Mouse (Mus musculus) neural tube, embryonic 12.5 days (tissue): Measurements from ENCODE around the gene Lhx3. TPM values are rescaled to one million over a fixed set of nuclear protein-coding genes. Genes with fewer than 3 reads are reported as not detected.
A peak's percentile ranks its signal among the peaks of the same experiment; 100 is the strongest.

ENCODE experiments used
- ATAC-seq: fragments of 200-750 bp; cut with Nextera tagmentation; 2 replicates; pipeline ENCODE4 v1.8.0; 2017; ENCODE audit warnings: low read depth, mild to moderate bottlenecking, moderate TSS enrichment, moderate library complexity; ENCODE audit not compliant: low FRiP score
- H3K27ac ChIP-seq: fragments of 300-500 bp; sonication (generic); 2 replicates; pipeline ENCODE4 v1.5.1; 2016
- H3K27me3 ChIP-seq: fragments of 300-500 bp; sonication (generic); replicated peaks from 2 replicates; pipeline ENCODE4 v1.6.1; 2016; ENCODE audit warnings: mild to moderate bottlenecking
- H3K36me3 ChIP-seq: fragments of 300-500 bp; sonication (generic); 2 replicates; pipeline ENCODE4 v1.6.1; 2016; ENCODE audit warnings: mild to moderate bottlenecking
- H3K4me1 ChIP-seq: fragments of 300-500 bp; sonication (generic); 2 replicates; pipeline ENCODE4 v1.6.1; 2016
- H3K4me2 ChIP-seq: fragments of 300-500 bp; sonication (generic); replicated peaks from 2 replicates; pipeline ENCODE4 v1.6.1; 2016; ENCODE audit warnings: mild to moderate bottlenecking
- H3K4me3 ChIP-seq: fragments of 300-500 bp; sonication (generic); 2 replicates; pipeline ENCODE4 v1.5.1; 2016
- H3K9ac ChIP-seq: fragments of 300-500 bp; sonication (generic); 2 replicates; pipeline ENCODE4 v1.6.1; 2016; ENCODE audit warnings: mild to moderate bottlenecking
- H3K9me3 ChIP-seq: fragments of 300-500 bp; sonication (generic); 2 replicates; pipeline ENCODE4 v1.6.1; 2016; ENCODE audit warnings: mild to moderate bottlenecking
- WGBS: fragments of 180-500 bp; shearing (Covaris S2); methylation state at CpG from one replicate; pipeline ENCODE4 v1.1.7; 2016; 5-methylcytosine and 5-hydroxymethylcytosine counted together
- polyA plus RNA-seq: library from polyadenylated mRNA; unstranded; fragments of >200 nt; fragmentation: Nextera tagmentation; extraction: Ambion mirVana; gene quantifications from 2 replicates; pipeline ENCODE4 v1.2.1, GENCODE M21; 2016

Lhx3 gene
- 16.8 and 24.2 TPM in 2 replicates for polyA plus RNA-seq

DNA sequence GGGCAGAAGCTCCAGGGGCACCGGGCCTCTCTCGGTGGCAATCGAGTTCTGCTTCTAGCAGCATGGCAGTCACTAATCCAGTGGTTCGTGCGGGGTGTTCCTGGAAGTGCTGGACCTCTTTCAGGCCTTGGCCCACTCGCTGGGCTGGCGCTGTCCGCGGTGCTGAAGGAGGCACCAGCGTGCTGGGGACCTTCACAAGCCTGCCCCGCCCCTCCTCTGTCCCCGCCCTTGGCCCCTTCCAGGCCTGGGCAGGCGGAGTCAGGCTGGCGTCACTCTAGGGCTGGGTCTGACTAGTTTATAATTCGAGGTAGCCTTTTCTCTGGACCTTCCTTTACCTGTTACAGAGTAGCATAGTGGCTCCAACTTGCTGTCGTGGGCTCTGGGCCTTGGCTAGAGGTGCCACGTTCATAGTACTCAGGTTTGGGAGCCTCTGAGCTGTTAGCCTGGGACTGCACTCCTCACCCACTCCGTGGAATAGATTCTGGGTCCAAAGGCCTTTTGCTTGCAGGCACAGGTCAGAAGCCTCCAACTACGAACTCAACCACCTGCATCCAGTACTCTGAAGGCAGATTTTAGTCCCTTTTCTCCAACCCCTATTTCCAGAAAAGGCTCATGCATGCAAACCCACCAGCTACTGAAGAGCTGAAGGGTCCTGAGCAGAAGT is at the start of gene Lhx3:
TSS of gene Lhx3 (minus strand) at position 164 of the 664 bp plus-strand sequence.
- H3K4me1 ChIP-seq: peaks cover 23% of the 10 kb centered on the region
- peak within 1 kb of the TSS; percentile 15; the same call in 1 of the 2 replicates for H3K4me3 ChIP-seq
- 6% methylated on average over 19 of the region's 19 CpGs for WGBS
- H3K9me3 ChIP-seq: no peaks in the 10 kb centered on the region
- H3K36me3 ChIP-seq: peaks cover 32% of the 10 kb centered on the region
- H3K9ac ChIP-seq: 0 out of 2 replicates have a peak within 1 kb of the TSS, but pooled peaks have one; percentile 6
- peaks cover 54% of the 10 kb centered on the region for H3K27me3 ChIP-seq
- ATAC-seq: 0 out of 2 replicates have a peak, but pooled peaks have one; percentile 62
- no peak within 1 kb of the TSS for H3K27ac ChIP-seq
- peak within 1 kb of the TSS; percentile 25 for H3K4me2 ChIP-seq

DNA sequence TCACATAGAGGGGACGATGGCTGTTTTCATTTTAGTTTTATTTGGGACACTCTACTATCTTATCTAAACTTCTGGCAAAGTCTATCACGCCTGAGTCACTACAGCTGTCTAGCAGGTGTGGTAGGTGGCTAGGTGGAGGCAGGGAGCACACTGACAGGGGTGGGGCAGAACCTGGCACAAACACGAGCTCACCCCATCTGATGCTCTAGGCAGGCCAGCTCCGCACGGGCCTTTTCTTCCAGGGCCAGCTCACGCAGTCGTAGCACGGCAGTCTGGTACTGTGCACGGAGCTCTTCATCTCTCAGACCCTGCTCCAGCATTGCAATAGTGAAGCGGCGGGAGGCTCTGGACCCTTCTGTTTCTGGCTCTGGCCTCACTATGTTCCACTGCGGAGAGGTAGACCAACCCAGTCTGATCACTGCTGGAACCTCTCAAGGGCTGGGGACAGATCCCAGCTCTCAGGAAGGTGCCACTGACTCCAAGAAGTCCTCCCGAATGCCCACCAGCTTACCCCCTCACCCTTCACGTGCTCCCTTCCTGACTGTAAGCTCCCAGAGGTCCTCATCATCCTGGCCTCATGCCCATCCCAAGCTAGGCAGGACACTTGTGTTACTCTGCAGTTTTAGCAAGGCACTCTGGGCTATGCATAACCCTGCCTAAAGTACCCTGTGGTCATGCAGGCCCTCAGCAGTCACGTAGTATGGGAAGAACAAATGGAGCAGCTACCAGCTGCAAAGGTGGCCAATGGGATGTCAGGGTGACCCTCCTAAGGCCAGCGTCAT is 49.4 kb upstream of the Lhx3 start:
- Histone ChIP-seq H3K27ac (no peak overlapping the region), H3K9me3 (no peaks in the 10 kb centered on the region), H3K36me3 (no peaks in the 10 kb centered on the region), H3K9ac (no peak overlapping the region), H3K4me1 (no peaks in the 10 kb centered on the region), H3K27me3 (no peaks in the 10 kb centered on the region), H3K4me2 (no peak overlapping the region), H3K4me3 (no peak overlapping the region)
- WGBS: 87% methylated on average over 16 of the region's 16 CpGs
- no peak for ATAC-seq

DNA sequence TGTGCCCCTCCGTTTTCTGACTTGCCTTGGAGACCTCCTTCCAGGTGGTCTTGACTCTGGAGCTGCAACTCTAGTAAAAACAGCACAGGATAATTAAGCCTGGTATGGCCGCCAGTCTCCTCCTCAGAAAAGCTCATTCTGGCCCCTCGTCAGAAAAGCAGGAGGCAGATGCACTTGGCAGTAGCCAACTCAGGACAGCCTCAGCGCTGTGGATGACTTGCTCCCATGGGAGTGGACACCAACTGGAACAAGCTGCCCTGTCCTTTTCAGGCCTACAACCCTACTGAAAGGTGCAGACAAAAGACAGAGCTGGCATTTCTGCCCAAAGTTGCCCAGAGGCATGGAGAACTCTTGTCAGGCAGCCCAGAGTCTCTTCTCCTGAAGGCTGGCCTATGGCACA is 46.7 kb upstream of the Lhx3 start:
- no peak for ATAC-seq
- Histone ChIP-seq H3K9me3 (no peaks in the 10 kb centered on the region), H3K4me2 (no peak overlapping the region), H3K9ac (no peak overlapping the region), H3K36me3 (no peaks in the 10 kb centered on the region), H3K4me3 (no peak overlapping the region), H3K27ac (no peak overlapping the region), H3K4me1 (no peaks in the 10 kb centered on the region), H3K27me3 (no peaks in the 10 kb centered on the region)
- 56% methylated on average over 4 of the region's 4 CpGs for WGBS

DNA sequence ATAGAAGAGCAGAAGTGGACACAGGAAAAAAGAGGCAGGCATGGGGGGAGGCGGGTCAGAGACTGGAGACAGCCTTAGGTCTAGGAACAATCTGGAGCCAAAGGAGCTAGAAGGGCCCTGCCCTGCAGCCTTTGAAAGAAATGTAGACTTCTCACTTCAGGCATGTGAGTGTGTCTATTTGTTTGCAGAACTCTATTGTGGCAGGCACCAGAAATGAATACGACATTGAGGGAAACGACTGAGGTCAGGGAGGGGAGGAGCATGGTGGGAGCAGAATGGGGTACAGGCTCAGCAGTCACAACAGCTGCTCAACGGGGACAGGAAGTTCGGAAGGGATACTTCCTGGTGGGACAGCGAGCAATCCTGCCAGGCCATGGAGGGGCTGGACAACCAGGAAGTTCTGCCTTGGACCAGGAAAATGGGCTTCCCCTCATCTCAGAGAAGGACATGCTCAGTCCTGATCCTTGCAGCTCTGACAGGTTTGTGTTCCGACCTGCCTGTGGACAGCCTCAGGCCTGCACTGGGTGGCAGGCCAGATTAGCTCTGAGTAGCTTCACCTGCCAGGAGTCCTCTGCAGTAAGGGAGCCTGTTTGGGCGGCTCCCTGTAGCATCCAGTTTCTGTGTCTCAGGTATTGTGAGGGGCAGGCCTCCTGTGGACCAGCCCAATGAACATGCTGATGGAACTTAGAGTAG is 44.6 kb upstream of the Lhx3 start:
- H3K36me3 ChIP-seq: no peaks in the 10 kb centered on the region
- no peaks in the 10 kb centered on the region for H3K9me3 ChIP-seq
- H3K9ac ChIP-seq: no peak overlapping the region
- H3K27me3 ChIP-seq: no peaks in the 10 kb centered on the region
- H3K4me3 ChIP-seq: no peak overlapping the region
- no peak for ATAC-seq
- H3K4me1 ChIP-seq: no peaks in the 10 kb centered on the region
- no peak overlapping the region for H3K27ac ChIP-seq
- WGBS: 60% methylated on average over 8 of the region's 8 CpGs
- no peak overlapping the region for H3K4me2 ChIP-seq

DNA sequence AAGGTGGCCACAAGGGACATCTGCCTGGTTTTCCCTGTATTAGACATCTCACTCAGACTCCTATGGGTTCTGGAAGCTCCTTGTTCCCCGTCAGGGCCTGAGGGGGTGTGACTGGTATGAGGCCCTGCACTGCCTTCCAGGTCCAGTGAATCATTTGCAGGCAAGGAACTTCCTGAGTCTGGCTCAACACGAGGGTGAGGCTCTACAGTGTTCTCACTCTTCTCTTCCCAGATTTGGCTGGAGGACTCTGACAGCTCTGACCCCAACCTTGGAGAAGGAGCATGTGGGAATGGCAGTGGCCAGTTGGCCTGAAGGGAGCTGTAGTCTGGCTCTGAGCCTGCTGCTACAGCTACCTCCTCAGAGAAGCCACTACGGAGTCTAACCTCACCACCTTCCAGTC is 39.4 kb upstream of the Lhx3 start:
- no peak for ATAC-seq
- Histone ChIP-seq H3K4me1 (no peaks in the 10 kb centered on the region), H3K27ac (no peak overlapping the region), H3K9me3 (no peaks in the 10 kb centered on the region), H3K27me3 (no peaks in the 10 kb centered on the region), H3K9ac (no peak overlapping the region), H3K36me3 (no peaks in the 10 kb centered on the region), H3K4me3 (no peak overlapping the region), H3K4me2 (no peak overlapping the region)
- 68% methylated on average over 3 of the region's 3 CpGs for WGBS

DNA sequence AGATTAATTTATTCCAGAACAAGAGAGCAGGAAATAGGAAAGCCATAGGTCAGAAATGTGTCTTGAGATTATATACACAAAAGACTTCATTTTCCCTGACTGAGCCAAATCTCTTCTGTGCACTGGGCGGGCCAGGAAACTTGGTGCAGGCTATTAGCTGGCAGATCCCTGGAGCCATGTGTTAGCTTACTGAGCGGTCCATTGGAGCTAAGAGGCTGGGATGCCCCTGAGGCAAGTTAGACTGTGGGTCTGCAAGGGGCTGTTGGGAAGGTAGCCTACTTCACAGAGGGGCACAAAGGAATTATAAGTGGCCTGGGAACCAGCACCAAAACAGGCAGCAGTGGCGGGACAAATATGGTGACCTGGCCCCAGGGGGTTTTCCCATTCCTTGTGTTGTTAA is 32.8 kb upstream of the Lhx3 start:
- H3K9me3 ChIP-seq: no peaks in the 10 kb centered on the region
- H3K27ac ChIP-seq: no peak overlapping the region
- H3K36me3 ChIP-seq: no peaks in the 10 kb centered on the region
- no peak overlapping the region for H3K4me2 ChIP-seq
- no peak overlapping the region for H3K9ac ChIP-seq
- WGBS: 60% methylated on average over 3 of the region's 3 CpGs
- peaks cover 22% of the 10 kb centered on the region for H3K4me1 ChIP-seq
- no peak overlapping the region for H3K4me3 ChIP-seq
- no peak for ATAC-seq
- H3K27me3 ChIP-seq: no peaks in the 10 kb centered on the region

DNA sequence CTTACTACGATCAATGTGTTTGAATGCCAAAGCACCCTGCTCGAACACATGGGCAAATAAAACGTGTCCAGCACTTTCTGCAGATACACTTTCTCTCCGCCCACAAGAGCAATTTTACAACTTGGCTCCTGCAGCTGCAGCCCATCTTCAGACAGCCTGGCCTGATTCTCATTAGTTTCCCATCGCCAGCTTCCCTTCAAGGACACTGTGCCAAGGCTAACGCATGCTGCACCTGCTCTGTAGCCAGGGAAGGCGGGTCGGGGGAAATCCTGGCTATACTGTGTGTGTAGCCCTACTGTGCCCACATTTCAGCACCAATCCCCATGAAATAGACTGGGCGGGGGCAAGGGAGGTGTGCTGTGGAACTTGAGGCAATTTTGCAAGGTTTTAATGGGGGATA is 32.2 kb upstream of the Lhx3 start:
- no peaks in the 10 kb centered on the region for H3K9me3 ChIP-seq
- H3K27ac ChIP-seq: no peak overlapping the region
- no peak overlapping the region for H3K4me2 ChIP-seq
- ATAC-seq: peak; percentile 19; the same call in 1 of the 2 replicates
- peaks cover 23% of the 10 kb centered on the region for H3K4me1 ChIP-seq
- 45% methylated on average over 9 of the region's 9 CpGs for WGBS
- H3K9ac ChIP-seq: no peak overlapping the region
- no peaks in the 10 kb centered on the region for H3K36me3 ChIP-seq
- no peak overlapping the region for H3K4me3 ChIP-seq
- H3K27me3 ChIP-seq: no peaks in the 10 kb centered on the region

DNA sequence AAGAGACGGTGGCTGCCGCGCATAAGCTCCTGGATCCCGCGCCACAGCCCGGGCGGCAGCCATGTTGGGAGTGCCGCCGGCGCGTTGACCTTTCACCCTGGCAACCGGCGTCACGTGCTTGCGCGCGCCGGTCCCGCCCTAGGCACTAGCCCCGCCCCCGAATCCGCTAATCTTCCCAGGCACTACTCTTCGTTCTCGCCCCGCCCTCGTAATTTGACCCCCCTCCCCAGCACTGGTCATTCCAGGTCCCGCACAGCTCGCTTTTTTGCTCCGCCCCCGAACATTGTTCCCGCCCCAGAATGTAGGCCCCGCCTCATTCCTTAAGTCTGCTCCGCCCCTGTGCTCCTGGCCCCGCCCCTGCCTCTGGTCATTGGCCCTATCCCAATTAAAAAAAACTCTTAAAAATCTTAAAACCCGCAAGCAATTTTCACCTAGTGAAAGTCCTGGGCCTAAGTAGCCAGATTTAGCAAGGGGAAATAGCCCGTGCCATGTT is 29.2 kb upstream of the Lhx3 start, which contains the start of gene Qsox2:
TSS of gene Qsox2 (minus strand) at position 236 of the 493 bp plus-strand sequence.
- H3K9ac ChIP-seq: peak within 1 kb of the TSS; percentile 83
- H3K9me3 ChIP-seq: no peaks in the 10 kb centered on the region
- no peak within 1 kb of the TSS for H3K27ac ChIP-seq
- H3K36me3 ChIP-seq: no peaks in the 10 kb centered on the region
- H3K4me3 ChIP-seq: peak within 1 kb of the TSS; percentile 92
- 2% methylated on average over 35 of the region's 36 CpGs for WGBS
- peaks cover 23% of the 10 kb centered on the region for H3K4me1 ChIP-seq
- ATAC-seq: peak; percentile 82
- H3K27me3 ChIP-seq: no peaks in the 10 kb centered on the region
- peak within 1 kb of the TSS; percentile 77 for H3K4me2 ChIP-seq

DNA sequence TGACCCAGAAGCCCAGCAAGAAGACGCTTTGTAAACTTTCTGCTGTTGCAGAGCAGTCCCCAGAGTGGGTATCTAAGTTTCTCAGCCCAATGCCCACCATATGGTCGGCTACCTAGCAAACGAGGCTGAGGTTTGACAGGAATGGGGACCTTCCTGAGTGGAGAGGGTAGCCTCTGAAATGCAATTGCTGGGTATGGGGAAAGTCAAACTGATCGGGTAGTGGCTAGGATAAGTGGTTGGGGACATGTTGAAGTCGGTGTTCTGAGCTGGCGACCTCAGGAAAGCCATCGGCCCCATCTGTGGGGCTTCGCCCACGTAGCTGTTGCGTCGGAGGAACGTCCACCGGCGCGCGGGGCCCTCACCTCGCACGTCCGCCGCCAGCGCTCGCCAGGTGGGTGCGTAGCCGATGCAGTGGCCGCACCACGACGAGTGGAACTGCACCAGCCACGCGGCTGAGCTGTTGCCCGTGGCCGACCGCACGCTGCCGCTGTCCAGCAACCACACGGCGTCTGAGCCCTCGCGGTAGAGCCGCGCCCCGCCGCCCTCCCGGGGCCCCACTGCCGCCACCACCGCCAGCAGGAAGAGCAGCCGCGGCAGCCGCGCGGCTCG is 28.7 kb upstream of the Lhx3 start:
- ATAC-seq: peak; percentile 63
- under 1% methylated on average over 51 of the region's 51 CpGs for WGBS
- peak overlapping the region; percentile 92 for H3K4me3 ChIP-seq
- H3K27ac ChIP-seq: no peak overlapping the region
- H3K9ac ChIP-seq: peak overlapping the region; percentile 83
- H3K36me3 ChIP-seq: no peaks in the 10 kb centered on the region
- H3K4me1 ChIP-seq: peaks cover 23% of the 10 kb centered on the region
- no peaks in the 10 kb centered on the region for H3K9me3 ChIP-seq
- H3K4me2 ChIP-seq: peak overlapping the region; percentile 77
- no peaks in the 10 kb centered on the region for H3K27me3 ChIP-seq

DNA sequence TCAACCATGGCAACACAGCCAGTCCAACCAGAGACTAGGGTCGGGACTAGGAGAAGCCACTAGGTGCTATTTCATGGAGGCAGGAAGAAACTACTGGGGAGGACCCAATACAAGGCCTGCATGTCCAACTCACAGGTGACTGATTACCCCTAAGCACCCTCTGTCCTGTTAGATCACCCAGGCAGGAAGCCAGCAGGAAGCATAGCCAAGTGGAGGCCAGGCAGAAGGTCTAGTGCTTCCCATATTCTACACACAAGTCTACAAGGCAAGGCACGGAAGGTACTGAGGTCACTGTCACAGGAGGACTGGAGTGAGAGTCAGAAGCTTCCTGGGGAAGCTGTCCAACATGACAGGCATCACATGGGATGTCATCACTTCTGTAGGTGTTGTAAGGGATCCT is 26.7 kb upstream of the Lhx3 start:
- no peak overlapping the region for H3K9ac ChIP-seq
- no peaks in the 10 kb centered on the region for H3K36me3 ChIP-seq
- H3K4me1 ChIP-seq: peaks cover 11% of the 10 kb centered on the region
- WGBS: 78% methylated on average over 2 of the region's 2 CpGs
- H3K27ac ChIP-seq: no peak overlapping the region
- no peaks in the 10 kb centered on the region for H3K9me3 ChIP-seq
- H3K4me3 ChIP-seq: no peak overlapping the region
- no peak for ATAC-seq
- H3K4me2 ChIP-seq: no peak overlapping the region
- H3K27me3 ChIP-seq: no peaks in the 10 kb centered on the region

DNA sequence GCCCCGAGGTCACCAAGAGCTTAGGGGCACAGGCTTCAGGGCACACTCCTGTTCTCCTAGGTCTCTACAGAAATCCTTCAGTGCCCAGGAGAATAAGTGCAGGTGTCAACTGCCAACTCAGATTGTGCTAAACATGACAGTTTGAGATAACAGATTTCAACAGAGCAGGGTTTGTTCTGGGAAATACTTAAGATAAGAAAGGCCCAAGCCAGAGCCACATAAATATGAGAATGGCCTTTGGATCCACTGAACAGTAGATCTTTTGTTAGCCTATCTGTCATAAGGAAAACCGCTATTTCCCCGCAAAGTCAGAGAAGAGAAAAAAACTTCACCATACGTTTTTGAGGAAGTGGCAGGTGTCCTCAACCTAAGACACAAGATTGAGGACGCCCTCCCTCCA is 26.2 kb upstream of the Lhx3 start:
- H3K4me2 ChIP-seq: no peak overlapping the region
- H3K9me3 ChIP-seq: no peaks in the 10 kb centered on the region
- no peak overlapping the region for H3K4me3 ChIP-seq
- H3K27ac ChIP-seq: no peak overlapping the region
- no peak overlapping the region for H3K9ac ChIP-seq
- H3K27me3 ChIP-seq: no peaks in the 10 kb centered on the region
- WGBS: 78% methylated on average over 5 of the region's 5 CpGs
- no peaks in the 10 kb centered on the region for H3K36me3 ChIP-seq
- ATAC-seq: no peak
- peaks cover 9% of the 10 kb centered on the region for H3K4me1 ChIP-seq

DNA sequence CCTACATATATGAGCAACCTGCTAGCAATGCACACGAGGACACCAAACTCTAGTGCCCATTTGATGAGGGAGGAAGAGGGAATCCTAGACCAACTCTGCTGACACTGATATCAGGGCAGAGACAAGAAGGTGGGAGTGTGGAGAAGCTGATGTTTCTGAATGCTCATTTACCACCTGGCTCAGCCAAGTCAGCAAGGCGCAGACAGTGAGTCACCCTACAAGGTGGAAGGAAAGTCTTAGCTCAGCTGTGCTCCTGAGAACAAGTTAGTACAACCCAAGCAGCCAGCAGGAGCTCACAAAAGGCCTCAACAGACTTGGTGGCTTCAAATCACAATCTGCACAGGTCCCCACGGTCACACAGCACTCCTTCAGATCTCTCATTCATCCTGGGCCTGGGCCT is 23.3 kb upstream of the Lhx3 start:
- no peaks in the 10 kb centered on the region for H3K27me3 ChIP-seq
- H3K9ac ChIP-seq: no peak overlapping the region
- H3K9me3 ChIP-seq: no peaks in the 10 kb centered on the region
- peaks cover 6% of the 10 kb centered on the region for H3K4me1 ChIP-seq
- no peak overlapping the region for H3K4me3 ChIP-seq
- H3K27ac ChIP-seq: no peak overlapping the region
- no peak overlapping the region for H3K4me2 ChIP-seq
- ATAC-seq: no peak
- 0 out of 2 replicates have a peak, but pooled peaks cover 3% of the 10 kb centered on the region for H3K36me3 ChIP-seq
- WGBS: 84% methylated on average over 3 of the region's 3 CpGs
